Mouse (Mus musculus) limb, embryonic 11.5 days (tissue): ENCODE data around the gene C2cd2l. TPM values are rescaled to one million over a fixed set of nuclear protein-coding genes. Genes with fewer than 3 reads are reported as not detected.

Experiments used
- ATAC-seq: fragments of 200-750 bp; cut with Nextera tagmentation; 2 replicates; pipeline ENCODE4 v1.8.0; 2017; ENCODE audit warnings: low read depth; ENCODE audit not compliant: insufficient number of reproducible peaks, low FRiP score, low TSS enrichment
- DNase-seq: peaks from one replicate; pipeline ENCODE4 v3.0.0-alpha.2; 2015; ENCODE audit warnings: low spot score
- H3K27ac ChIP-seq: fragments of 300-500 bp; sonication (generic); replicated peaks from 2 replicates; pipeline ENCODE4 v1.5.1; 2014; ENCODE audit warnings: low read depth, mild to moderate bottlenecking, low read length
- H3K27me3 ChIP-seq: fragments of 300-500 bp; sonication (generic); 2 replicates; pipeline ENCODE4 v1.6.1; 2014; ENCODE audit warnings: mild to moderate bottlenecking, low read length, mixed read lengths; ENCODE audit not compliant: control insufficient read depth, insufficient read depth
- H3K36me3 ChIP-seq: fragments of 300-500 bp; sonication (generic); 2 replicates; pipeline ENCODE4 v1.6.1; 2014; ENCODE audit warnings: mild to moderate bottlenecking, low read length, moderate library complexity, mixed read lengths; ENCODE audit not compliant: control insufficient read depth, insufficient read depth
- H3K4me1 ChIP-seq: fragments of 300-500 bp; sonication (generic); 2 replicates; pipeline ENCODE4 v1.6.1; 2014; ENCODE audit warnings: low read length, mixed read lengths; ENCODE audit not compliant: control insufficient read depth, insufficient read depth
- H3K4me2 ChIP-seq: fragments of 300-500 bp; sonication (generic); 2 replicates; pipeline ENCODE4 v1.6.1; 2014; ENCODE audit warnings: low read depth, mild to moderate bottlenecking, moderate library complexity; ENCODE audit not compliant: severe bottlenecking
- H3K4me3 ChIP-seq: fragments of 300-500 bp; sonication (generic); 2 replicates; pipeline ENCODE4 v1.5.1; 2014; ENCODE audit warnings: low read depth, low read length
- H3K9ac ChIP-seq: fragments of 300-500 bp; sonication (generic); 2 replicates; pipeline ENCODE4 v1.6.1; 2014; ENCODE audit warnings: mild to moderate bottlenecking, low read length
- H3K9me3 ChIP-seq: fragments of 300-500 bp; sonication (generic); 2 replicates; pipeline ENCODE4 v1.6.1; 2016; ENCODE audit warnings: low read length; ENCODE audit not compliant: control insufficient read depth
- WGBS: fragments of 180-500 bp; shearing (Covaris S2); extraction: QIAGEN DNeasy Blood & Tissue Kit; methylation state at CpG from one replicate; pipeline ENCODE4 v1.1.7; 2014; 5-methylcytosine and 5-hydroxymethylcytosine counted together
- polyA plus RNA-seq: library from polyadenylated mRNA; unstranded; fragments of >200 nt; fragmentation: Nextera tagmentation; extraction: Ambion mirVana; gene quantifications from 2 replicates; pipeline ENCODE4 v1.2.1, GENCODE M21; 2014

Gene C2cd2l
- polyA plus RNA-seq, 1 experiment from 2014 or later, result 6.5 TPM

DNA sequence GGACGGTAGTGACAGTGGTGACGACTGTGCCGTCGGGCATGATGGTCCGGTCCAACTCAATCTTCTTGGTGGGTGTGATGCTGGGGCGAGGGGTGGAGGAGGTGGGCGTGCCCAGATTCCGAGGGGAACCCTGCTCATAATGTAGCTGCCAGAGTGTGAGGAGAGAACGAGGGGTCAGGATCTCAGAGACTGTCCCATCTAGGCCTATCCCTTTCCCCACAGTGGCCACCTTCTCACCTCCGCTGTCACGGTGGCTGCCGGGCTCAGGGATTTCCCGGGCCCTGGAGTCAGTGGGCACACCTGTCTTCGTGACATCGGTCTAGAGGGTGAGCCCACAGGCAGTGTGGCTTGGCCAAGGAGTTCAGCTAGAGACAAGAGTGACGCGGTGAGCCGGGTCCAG is 5.2 kb downstream of the C2cd2l start:
- Histone ChIP-seq H3K27me3 (no peaks in the 10 kb centered on the region), H3K4me1 (peaks cover 11% of the 10 kb centered on the region), H3K9ac (no peak overlapping the region), H3K36me3 (no peaks in the 10 kb centered on the region; the same call in 1 of the 2 replicates), H3K4me2 (no peak overlapping the region), H3K9me3 (no peaks in the 10 kb centered on the region), H3K27ac (no peak overlapping the region), H3K4me3 (no peak overlapping the region)
- DNase-seq (no peak), ATAC-seq (no peak)
- 91% methylated on average over 18 of the region's 18 CpGs for WGBS

DNA sequence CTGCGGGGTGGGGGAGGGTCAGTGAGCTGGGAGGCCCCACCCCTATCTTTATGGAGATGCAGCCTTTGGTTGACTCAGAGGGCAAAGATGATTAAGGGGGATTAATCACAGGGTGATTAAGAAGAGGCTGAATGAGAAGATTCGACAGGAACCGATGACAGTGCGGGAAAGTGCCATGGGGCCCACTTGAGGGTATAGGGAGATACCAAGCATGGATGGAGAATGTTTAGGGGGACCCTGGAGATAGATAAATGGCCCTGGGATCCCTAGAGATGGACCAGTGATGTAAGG is 5.9 kb downstream of the C2cd2l start:
- DNase-seq, result no peak
- Histone ChIP-seq H3K9me3 (no peaks in the 10 kb centered on the region), H3K36me3 (no peaks in the 10 kb centered on the region; the same call in 1 of the 2 replicates), H3K27ac (no peak overlapping the region), H3K4me3 (no peak overlapping the region), H3K4me1 (peaks cover 8% of the 10 kb centered on the region), H3K9ac (no peak overlapping the region), H3K4me2 (no peak overlapping the region), H3K27me3 (no peaks in the 10 kb centered on the region)
- WGBS, result 71% methylated on average over 4 of the region's 4 CpGs
- ATAC-seq, result no peak

DNA sequence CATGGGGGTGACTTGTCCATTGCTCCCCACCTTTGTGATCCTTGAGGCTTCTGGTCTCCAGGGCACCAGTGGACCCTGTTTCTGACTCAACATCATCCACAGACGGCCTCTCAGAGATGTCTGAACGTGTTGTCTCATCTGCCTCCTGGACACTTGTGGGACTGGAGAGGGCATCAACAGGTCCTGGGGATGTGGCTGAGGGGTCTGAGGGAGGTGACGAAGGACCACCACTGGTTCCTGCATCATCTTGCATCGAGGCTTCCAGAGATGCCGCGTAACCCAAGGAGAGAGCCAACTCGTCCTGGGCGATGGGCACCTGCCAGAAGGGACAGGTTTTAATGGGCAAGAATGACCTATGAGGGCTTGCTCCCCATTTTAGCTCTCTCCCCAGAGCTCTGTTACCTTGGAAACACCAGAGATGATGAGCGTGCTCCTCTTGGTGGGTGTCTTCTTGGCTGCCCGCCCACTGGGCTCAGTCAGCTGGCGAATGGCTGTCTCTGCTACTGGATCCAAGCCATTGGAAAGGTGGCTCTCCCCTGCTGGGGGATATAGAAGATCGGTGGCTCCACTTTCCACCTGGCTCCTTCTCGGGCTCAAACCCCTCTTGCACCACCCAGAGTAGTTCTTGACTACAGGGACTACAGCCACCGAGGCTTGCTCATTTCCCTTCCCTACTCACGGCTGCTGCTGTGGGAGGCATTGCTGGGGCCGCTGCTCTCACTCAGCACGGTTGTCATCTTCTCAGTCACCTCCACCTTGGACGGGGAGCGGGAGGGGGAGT is 6.4 kb downstream of the C2cd2l start:
- H3K4me2 ChIP-seq, result no peak overlapping the region

DNA sequence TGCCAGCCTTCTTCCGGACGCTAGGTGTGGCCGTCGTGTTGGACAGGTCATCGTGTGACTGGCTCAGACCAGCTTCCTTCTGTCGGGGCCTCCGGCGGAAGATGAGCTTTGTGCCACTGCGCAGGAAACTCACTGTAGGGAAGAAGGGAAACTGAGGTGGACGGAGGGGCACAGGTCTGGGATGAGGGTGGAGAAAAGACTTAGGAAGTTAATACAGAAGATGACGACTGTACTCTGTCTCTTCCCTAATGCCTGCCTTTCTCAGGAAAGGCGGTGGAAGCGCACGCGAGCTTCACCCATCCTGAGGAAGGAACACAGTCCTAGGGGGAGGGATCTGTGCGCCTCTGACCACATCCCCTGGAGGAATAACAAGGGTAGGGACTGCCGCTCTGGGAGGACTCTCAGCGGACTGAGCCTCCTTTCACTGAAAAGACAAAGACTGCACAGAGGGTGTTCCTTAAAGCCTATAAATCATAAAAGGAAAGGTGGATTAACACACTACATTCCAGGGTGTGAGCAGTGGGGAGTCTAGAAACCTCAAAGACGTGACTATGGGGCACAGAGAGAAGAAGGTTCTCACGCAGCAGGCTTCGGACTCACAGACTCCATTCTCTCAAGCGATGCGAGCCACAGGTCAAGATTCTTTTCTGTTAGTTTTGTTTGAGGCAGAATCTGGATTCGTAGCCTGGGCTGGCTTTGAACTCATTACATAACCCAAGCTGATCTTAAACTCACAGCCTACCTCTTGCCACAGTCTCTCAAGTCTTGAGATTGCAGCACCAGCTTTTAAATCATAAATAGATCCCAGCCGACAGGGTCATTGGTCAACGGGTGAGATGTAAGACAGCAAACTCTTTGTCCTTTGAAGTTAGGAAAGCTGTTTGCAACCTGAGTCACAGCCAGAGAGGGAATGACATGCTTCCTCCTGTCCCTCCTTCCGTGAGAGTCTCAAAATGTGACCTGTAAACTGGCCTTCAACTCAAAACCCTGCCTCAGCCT is 8.7 kb downstream of the C2cd2l start:
- 9% methylated on average over 27 of the region's 27 CpGs for WGBS
- H3K27me3 ChIP-seq, result no peaks in the 10 kb centered on the region
- H3K4me3 ChIP-seq, result no peak overlapping the region
- ATAC-seq (no peak), DNase-seq (no peak)
- peak overlapping the region; percentile 12; the same call in 1 of the 2 replicates for H3K4me2 ChIP-seq
- H3K9ac ChIP-seq, result peak overlapping the region; percentile 38; the same call in 1 of the 2 replicates
- H3K27ac ChIP-seq, result no peak overlapping the region
- no peaks in the 10 kb centered on the region; the same call in 1 of the 2 replicates for H3K36me3 ChIP-seq
- peaks cover 2% of the 10 kb centered on the region; the same call in 1 of the 2 replicates for H3K4me1 ChIP-seq
- H3K9me3 ChIP-seq, result no peaks in the 10 kb centered on the region

More for the DNA sequence above, 6.4 kb downstream of the C2cd2l start:
- no peak overlapping the region for H3K27ac ChIP-seq
- no peak overlapping the region for H3K4me3 ChIP-seq
- H3K4me1 ChIP-seq, result peaks cover 2% of the 10 kb centered on the region; the same call in 1 of the 2 replicates
- H3K9ac ChIP-seq, result no peak overlapping the region
- H3K9me3 ChIP-seq, result no peaks in the 10 kb centered on the region
- ATAC-seq (no peak), DNase-seq (no peak)
- no peaks in the 10 kb centered on the region for H3K27me3 ChIP-seq
- no peaks in the 10 kb centered on the region; the same call in 1 of the 2 replicates for H3K36me3 ChIP-seq
- WGBS, result 81% methylated on average over 19 of the region's 19 CpGs

DNA sequence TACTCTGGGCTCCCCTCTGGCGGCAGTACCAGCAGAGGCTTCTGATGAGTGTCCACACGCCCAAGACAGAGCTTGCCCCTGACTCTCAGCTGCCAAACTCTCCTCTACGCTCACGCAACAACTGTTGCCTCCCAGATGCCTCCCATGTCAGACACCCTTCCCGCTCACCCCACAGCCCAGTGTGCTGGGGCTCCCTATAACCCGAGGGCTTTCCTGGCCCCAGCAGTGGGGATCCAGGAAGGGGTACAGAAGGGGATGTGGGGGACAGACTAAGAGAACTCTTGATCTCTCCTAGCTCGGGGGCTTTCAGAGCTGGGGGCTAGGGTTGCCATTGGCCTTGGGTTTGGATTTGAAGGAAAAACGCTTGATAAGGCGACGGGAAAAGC is 9.3 kb downstream of the C2cd2l start:
- H3K27ac ChIP-seq, result no peak overlapping the region
- no peaks in the 10 kb centered on the region for H3K27me3 ChIP-seq
- ATAC-seq (no peak), DNase-seq (no peak)
- WGBS, result 28% methylated on average over 10 of the region's 10 CpGs
- H3K4me2 ChIP-seq, result no peak overlapping the region
- H3K36me3 ChIP-seq, result no peaks in the 10 kb centered on the region; the same call in 1 of the 2 replicates
- H3K4me1 ChIP-seq, result peaks cover 2% of the 10 kb centered on the region; the same call in 1 of the 2 replicates
- H3K9me3 ChIP-seq, result no peaks in the 10 kb centered on the region
- no peak overlapping the region for H3K4me3 ChIP-seq
- H3K9ac ChIP-seq, result no peak overlapping the region

DNA sequence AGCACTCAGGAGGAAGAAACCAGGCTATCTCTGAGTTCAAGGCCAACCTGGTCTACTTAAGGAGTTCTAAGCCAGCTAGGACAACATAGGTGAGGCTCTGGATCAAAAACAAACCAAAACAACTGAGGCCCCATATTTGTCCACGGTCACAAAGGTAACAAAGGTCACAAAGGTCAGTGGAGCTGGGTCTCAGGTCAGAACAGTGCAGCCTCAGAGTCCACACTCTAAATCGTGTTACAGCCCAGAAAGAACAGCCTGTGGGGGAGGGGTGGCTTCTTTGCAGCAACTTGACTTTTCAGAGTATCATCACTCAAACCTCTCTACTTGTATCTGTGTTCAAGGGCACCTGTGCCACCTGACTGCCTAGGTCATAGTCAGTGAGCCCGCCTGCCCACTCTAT is 10.3 kb downstream of the C2cd2l start:
- whole genome bisulfite sequencing, result 61% methylated on average over 3 of the region's 3 CpGs
- ATAC-seq, result no peak

DNA sequence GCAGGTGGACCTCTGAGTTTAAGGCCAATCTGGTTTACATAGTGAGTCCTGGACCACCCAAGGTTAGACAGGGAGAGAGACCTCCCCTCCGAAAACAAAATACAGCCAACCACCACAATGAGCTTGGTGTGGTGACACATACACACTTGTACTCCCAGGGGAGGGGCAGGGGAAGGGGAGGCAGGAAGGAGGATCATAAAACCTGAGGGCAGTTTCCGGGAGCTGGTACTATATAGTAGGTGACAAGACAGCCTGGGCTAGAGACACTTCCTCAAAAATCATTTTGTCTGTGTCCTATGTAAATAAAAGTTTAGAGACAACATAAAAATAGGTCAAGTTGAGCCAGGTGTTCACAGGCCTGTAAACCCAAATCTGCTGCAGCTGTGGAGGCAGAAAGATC is 12.8 kb downstream of the C2cd2l start:
- Histone ChIP-seq H3K27me3 (no peaks in the 10 kb centered on the region), H3K36me3 (no peaks in the 10 kb centered on the region), H3K4me1 (peaks cover 4% of the 10 kb centered on the region; the same call in 1 of the 2 replicates), H3K4me2 (no peak overlapping the region), H3K9ac (no peak overlapping the region), H3K27ac (no peak overlapping the region), H3K4me3 (no peak overlapping the region), H3K9me3 (no peaks in the 10 kb centered on the region)
- DNase-seq (no peak), ATAC-seq (no peak)
- WGBS, result 79% methylated on average over 2 of the region's 2 CpGs

More for the DNA sequence above, 10.3 kb downstream of the C2cd2l start:
- Histone ChIP-seq H3K27me3 (no peaks in the 10 kb centered on the region), H3K27ac (no peak overlapping the region), H3K9ac (no peak overlapping the region), H3K36me3 (no peaks in the 10 kb centered on the region; the same call in 1 of the 2 replicates), H3K4me2 (no peak overlapping the region), H3K9me3 (no peaks in the 10 kb centered on the region), H3K4me3 (no peak overlapping the region), H3K4me1 (peaks cover 2% of the 10 kb centered on the region; the same call in 1 of the 2 replicates)
- no peak for DNase-seq

DNA sequence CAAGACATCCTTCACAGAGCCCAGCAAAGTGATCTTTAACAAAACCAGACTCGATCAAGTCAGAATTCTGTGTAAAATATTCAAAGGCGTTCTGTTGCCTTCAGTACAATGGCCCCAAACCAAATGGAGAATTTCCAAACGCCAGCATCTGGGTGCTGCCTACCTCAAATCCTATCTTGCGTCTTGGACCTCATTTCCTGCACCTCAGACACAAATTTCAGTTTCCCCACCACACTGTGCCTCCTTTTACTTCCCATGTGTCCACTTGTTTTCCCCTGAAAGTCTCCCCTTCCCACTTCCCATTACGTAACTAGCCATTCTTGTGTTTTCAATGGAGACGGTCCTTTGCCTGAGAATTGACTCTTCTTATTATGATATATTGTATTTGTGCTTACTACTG is 13.6 kb downstream of the C2cd2l start:
- H3K4me1 ChIP-seq, result peaks cover 4% of the 10 kb centered on the region; the same call in 1 of the 2 replicates
- H3K9me3 ChIP-seq, result no peaks in the 10 kb centered on the region
- no peak overlapping the region for H3K4me3 ChIP-seq
- ATAC-seq (no peak), DNase-seq (no peak)
- H3K9ac ChIP-seq, result no peak overlapping the region
- H3K27me3 ChIP-seq, result no peaks in the 10 kb centered on the region
- H3K36me3 ChIP-seq, result no peaks in the 10 kb centered on the region
- H3K4me2 ChIP-seq, result no peak overlapping the region
- 92% methylated on average over 6 of the region's 6 CpGs for WGBS
- H3K27ac ChIP-seq, result no peak overlapping the region
